Mouse (Mus musculus) liver, embryonic 14.5 days (tissue): ENCODE measurements around the gene Ssh2.

Experiments
- CTCF ChIP-seq: IDR thresholded peaks from 2 replicates; pipeline ENCODE4 v1.5.1; 2016; ENCODE audit warnings: antibody characterized with exemption, low read depth, control low read depth
- EP300 ChIP-seq: IDR thresholded peaks from 2 replicates; pipeline ENCODE4 v1.6.1; 2016; ENCODE audit warnings: antibody characterized with exemption, low read depth

DNA sequence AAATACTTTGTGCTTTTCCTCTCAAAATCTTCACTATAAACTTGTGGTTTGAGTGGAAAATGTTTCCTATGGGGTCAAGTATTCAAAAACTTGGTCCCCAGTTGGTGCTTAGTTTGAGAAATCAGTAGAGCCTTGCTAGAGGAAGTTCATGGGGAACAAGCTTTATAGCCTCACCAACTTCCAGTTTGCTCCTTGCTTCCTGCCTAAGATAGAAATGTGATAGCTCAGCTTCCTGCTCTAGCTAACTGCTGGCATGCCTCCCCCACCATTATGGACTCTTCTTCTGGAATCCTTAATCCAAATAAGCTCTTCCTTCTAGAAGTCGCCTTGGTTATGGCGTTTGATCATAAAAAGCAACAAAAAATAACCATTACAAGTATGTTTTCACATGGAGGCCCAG, 190.2 kb downstream of the Ssh2 start:
- TF ChIP-seq CTCF, result no peak
- TF ChIP-seq EP300, result no peak
